Mouse (Mus musculus) cerebellum, postnatal 25 days (tissue): ENCODE results near the gene Unc119.

Source experiments
- DNase-seq, 2 experiments: peaks; one replicate each; pipeline ENCODE4 v3.0.0; 2021; ENCODE audit warnings: mixed read lengths in 2 of 2

The Unc119 gene

DNA sequence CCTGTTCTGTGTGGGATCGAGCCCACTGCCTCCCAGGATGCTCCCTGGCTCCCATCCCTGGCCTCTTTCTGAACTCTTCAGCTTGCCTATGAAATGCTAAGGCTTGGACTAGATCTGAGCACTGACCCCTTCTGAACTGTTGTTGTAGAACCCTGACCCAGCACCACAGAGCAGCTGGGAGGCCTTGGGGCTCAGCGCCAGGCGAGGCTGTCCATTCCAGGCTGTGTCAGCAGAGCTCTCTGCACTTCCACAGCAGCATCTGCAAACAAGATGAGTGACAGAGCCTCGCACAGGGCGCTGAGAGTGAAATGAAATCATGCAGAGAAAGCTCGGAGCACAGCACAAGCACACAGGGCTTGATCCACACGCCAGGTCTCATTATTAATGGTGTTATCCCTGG, 29.3 kb downstream of the Unc119 start:
- no peak for DNase-seq

GRCm38 (mm10) chr11:78374147-78374546, 30.9 kb downstream of the Unc119 start:
- DNase-seq: no peak

DNA sequence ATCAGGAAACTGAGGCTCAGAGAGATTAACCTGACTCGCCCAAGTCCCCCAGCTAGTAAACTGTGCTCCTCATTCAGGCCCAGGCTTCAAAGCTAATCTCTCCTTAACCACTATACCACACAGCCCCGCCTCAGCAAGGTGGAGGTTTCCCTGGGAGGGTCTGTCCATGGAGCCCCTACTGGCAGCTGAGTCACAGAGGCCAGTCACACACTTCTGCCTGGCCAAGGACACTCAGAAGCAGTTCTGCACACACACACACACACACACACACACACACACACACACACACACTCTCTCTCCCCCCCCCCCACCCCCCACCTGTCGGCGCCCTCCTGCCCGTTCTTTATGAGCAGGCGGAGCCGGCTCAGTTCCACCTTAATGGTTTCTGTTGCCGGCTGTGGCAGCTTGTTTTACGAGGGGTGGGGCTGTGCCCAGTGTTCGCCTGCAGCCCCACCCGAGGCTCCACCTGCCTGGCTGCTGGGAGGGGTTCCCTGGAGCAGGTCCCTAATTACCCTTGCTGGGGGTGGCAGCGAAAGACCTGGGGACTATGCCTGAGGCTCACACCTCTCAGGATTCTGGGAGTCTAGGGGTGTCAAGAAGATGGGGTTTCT, 34.4 kb downstream of the Unc119 start:
- DNase-seq: no peak

DNA sequence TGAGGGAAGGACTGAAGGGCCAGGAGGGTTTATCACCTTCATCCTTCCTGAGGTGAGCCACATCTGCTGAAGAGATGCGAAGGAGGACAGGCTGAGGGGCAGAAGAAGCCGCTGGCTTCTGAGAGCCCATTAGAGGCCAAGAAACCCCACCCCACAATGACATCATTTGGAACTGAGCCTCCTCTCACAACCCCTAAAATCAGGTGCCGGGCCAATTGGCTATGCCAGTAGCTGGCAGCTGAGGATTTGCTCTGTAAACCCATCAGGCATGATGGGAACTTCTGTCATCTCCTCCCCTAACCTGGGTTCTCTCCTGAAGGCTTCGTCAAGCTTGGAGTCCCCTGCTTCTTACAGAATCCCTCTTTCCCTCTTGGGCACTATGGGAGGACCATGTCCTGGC, 37.1 kb downstream of the Unc119 start:
- DNase-seq: no peak

DNA sequence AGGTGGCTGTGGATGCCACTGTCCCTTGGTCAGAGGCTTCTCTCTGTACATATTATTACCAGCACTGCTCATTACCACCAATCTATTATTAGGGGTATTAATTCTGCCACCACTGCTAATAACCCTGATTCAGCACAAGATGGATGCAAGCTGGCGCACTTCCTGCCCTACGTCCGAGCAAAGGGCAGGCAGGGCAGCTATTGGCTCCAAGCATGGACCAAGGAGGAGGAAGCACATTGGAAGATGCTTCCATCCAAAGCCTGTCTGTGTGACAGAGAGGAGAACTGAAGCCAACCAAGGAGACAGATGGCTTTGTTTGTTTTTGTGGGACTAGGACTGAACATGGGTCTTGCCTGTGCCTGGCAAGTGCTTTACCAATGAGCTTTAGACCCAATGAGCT, 37.7 kb downstream of the Unc119 start:
- DNase-seq: no peak

GRCm38 (mm10) chr11:78382286-78382685, 39.0 kb downstream of the Unc119 start:
- no peak for DNase-seq

GRCm38 (mm10) chr11:78382701-78383100, 39.4 kb downstream of the Unc119 start:
- DNase-seq: no peak

GRCm38 (mm10) chr11:78385776-78386175, 42.5 kb downstream of the Unc119 start:
- no peak for DNase-seq

- no peak for DNase-seq
Observed at GRCm38 (mm10) chr11:78386508-78387043, 43.3 kb downstream of the Unc119 start, which contains the start of gene Foxn1. TSS of gene Foxn1 (minus strand) at chr11:78386558.

DNA sequence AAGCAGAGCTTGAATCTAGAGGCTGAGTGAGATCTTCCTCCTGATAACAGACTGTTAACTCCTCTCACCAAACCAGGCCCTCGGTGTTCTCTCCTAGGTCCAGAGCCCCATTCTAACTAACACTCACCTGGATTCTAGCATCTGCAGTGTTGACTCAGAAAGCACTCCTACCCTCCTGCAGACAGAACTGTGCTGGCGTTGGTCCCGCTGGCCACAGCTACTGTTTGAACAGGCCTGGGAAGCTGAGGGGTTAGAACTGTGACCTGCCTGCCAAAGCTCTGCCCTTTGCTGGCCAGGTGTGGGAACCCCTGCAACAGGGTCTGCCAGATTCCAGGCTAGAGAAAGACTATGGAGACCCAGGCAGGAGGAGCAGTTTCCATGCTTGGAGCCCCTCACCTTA, 49.4 kb downstream of the Unc119 start:
- DNase-seq: no peak

DNA sequence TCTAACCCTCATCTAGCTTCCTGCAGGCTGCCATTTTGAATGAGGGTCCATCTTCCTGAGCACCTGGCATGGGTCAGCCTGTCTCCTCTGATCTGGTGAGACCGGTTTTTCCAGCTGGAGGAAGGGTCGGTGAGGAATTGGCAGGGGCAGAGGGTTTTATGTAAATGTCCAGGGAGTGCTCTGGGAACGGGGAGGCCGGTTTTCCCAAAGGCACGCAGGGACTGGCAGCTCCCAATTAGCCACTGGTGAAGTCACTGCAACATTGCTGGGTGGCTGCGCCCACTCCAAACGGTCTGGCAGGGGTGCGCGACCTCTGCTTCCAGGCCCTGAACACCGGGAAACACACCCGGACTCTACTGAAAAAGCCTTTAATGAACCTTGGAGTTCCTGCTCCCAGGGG, 53.7 kb downstream of the Unc119 start:
- DNase-seq: no peak

DNA sequence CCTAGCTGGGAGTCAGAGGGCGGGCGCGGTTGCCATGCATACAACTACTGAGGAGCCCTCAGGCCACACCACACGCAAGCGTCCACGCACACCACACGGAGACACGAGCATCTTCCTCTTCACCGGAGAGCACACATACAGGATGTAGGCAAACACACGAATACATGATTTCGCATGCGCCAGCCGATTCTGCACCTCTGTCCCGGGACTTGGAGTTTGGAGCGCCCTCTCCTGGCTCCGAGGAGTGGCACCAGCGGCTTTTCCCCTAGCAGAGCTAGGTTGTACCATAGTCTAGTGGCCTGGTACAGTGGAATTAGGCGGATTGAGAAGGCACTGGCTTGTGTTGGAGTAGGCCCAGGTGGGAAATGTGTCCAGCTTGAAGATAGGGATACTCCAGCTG, 54.1 kb downstream of the Unc119 start:
- peak; percentile 77 to 82 for DNase-seq

- no peak for DNase-seq
Observed at GRCm38 (mm10) chr11:78398212-78398611, 54.9 kb downstream of the Unc119 start.
